Mouse (Mus musculus) lung, embryonic 15.5 days (tissue): ENCODE measurements around the gene Brpf3. TPM values are rescaled to one million over a fixed set of nuclear protein-coding genes. Genes with fewer than 3 reads are reported as not detected.
"Not testable (repeated sequence)": the region's sequence is repeated elsewhere in the genome, so short reads cannot be mapped to it uniquely, and the experiment has no call there.

Source experiments
- ATAC-seq: fragments of 200-750 bp; cut with Nextera tagmentation; 2 replicates; pipeline ENCODE4 v1.8.0; 2017; ENCODE audit warnings: moderate number of reproducible peaks, borderline replicate concordance; ENCODE audit not compliant: low FRiP score, low TSS enrichment; ENCODE audit errors: extremely low read depth
- H3K27ac ChIP-seq: fragments of 300-500 bp; sonication (generic); 2 replicates; pipeline ENCODE4 v1.5.1; 2015; ENCODE audit warnings: moderate library complexity, mild to moderate bottlenecking, inconsistent platforms
- H3K27me3 ChIP-seq: fragments of 300-500 bp; sonication (generic); 2 replicates; pipeline ENCODE4 v1.6.1; 2015; ENCODE audit warnings: inconsistent platforms
- H3K36me3 ChIP-seq: fragments of 300-500 bp; sonication (generic); 2 replicates; pipeline ENCODE4 v1.6.1; 2015; ENCODE audit warnings: inconsistent platforms
- H3K4me1 ChIP-seq: fragments of 300-500 bp; sonication (generic); 2 replicates; pipeline ENCODE4 v1.6.1; 2015; ENCODE audit warnings: inconsistent platforms
- H3K4me2 ChIP-seq: fragments of 300-500 bp; sonication (generic); 2 replicates; pipeline ENCODE4 v1.6.1; 2015; ENCODE audit warnings: inconsistent platforms, mild to moderate bottlenecking, moderate library complexity
- H3K4me3 ChIP-seq: fragments of 300-500 bp; sonication (generic); 2 replicates; pipeline ENCODE4 v1.5.1; 2015; ENCODE audit warnings: mild to moderate bottlenecking, inconsistent platforms
- H3K9ac ChIP-seq: fragments of 300-500 bp; sonication (generic); 2 replicates; pipeline ENCODE4 v1.6.1; 2015; ENCODE audit warnings: inconsistent platforms
- H3K9me3 ChIP-seq: fragments of 300-500 bp; sonication (generic); 2 replicates; pipeline ENCODE4 v1.6.1; 2016; ENCODE audit warnings: inconsistent platforms
- WGBS: fragments of 180-500 bp; shearing (Covaris S2); methylation state at CpG from one replicate; pipeline ENCODE4 v1.1.7; 2015; 5-methylcytosine and 5-hydroxymethylcytosine counted together
- polyA plus RNA-seq: library from polyadenylated mRNA; unstranded; fragments of >200 nt; fragmentation: Nextera tagmentation; extraction: Ambion mirVana; gene quantifications from 2 replicates; pipeline ENCODE4 v1.2.1, GENCODE M21; 2015

The Brpf3 gene
- polyA plus RNA-seq, 1 experiment from 2014 or later, result 12.9 TPM

DNA sequence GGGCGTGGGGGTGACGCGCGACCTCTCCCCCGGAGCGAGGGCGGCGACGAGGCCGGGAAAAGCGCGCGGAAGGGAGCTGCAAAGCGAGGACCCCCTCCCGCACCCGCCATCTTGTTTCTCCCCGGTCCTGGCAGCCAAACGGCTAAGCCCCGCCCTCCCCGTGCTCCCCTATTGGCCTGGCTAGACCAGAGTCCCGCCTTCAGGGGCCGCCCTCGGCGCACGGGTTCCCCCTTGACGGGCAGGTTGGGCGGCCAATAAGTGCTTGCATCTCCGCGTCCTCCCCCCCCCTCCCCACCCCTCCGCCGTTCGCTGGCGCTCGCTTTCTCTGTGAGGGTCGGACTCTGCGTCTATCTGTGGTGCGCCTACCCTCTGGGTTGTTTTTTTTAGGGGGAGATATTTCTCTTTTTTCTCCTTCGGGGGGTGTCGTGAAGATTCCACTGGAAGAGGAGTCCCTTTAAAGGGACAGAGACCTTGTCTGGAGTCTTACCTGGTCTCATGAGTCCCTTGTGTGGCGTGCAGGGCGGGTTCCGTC is 650 bp downstream of the Brpf3 start:
- no peaks in the 10 kb centered on the region for H3K27me3 ChIP-seq
- peak overlapping the region; percentile 89 for H3K4me3 ChIP-seq
- H3K27ac ChIP-seq, result peak overlapping the region; percentile 98
- peaks cover 29% of the 10 kb centered on the region for H3K4me1 ChIP-seq
- WGBS, result under 1% methylated on average over 29 of the region's 42 CpGs
- peak; percentile 98 for ATAC-seq
- peak overlapping the region; percentile 96 for H3K4me2 ChIP-seq
- H3K9me3 ChIP-seq, result no peaks in the 10 kb centered on the region
- peak overlapping the region; percentile 99 for H3K9ac ChIP-seq
- peaks cover 9% of the 10 kb centered on the region for H3K36me3 ChIP-seq

DNA sequence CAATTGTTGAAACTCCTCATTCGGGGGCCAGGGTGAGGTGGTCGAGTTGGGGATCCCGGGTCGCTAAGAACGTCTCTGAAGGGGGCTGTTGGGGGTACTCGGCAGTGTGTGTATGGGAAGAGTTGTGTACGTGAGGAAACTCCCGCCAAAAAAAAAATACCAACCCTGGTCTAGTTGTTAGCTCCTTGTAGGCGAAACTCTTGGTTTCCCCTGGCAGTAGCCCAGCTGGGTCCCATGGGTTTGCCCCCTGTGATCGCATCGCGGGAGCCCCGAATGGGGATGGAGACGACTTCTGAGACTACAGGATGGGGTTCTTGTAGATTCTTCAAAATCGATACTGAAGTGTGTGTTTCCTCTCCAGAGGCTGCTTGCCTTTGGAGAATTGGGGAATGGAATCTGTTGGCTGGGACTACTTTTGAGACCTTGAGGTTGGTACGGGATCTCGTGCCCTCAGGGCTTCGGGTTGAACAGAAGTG is 1.2 kb downstream of the Brpf3 start:
- Histone ChIP-seq H3K27me3 (no peaks in the 10 kb centered on the region), H3K9me3 (no peaks in the 10 kb centered on the region), H3K36me3 (peaks cover 14% of the 10 kb centered on the region), H3K4me1 (peaks cover 29% of the 10 kb centered on the region), H3K9ac (peak overlapping the region; percentile 61), H3K27ac (peak overlapping the region; percentile 2; the same call in 1 of the 2 replicates), H3K4me3 (peak overlapping the region; percentile 89), H3K4me2 (peak overlapping the region; percentile 82)
- ATAC-seq, result no peak
- WGBS, result 1% methylated on average over 18 of the region's 18 CpGs

DNA sequence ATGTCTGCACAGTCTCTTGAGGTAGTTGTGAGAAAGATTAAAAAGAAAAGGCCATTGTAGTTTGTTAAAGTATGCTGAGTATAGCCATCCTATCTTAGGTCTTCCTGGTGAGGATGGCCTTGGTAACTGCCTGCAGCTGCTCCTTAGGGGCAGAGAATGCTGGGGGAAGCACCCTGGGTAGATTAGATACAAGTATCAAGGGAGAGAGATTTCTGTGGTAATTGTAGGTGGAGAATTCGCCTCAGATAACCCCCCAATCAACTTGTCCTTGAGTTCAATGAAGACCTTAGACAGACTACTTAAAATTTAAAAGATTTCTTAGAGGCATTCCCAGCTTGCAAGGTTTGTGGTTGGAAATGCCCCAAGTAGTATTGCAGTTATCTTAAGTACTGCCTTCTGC is 2.4 kb downstream of the Brpf3 start:
- Histone ChIP-seq H3K4me1 (peaks cover 29% of the 10 kb centered on the region), H3K9ac (no peak overlapping the region), H3K27ac (no peak overlapping the region), H3K9me3 (no peaks in the 10 kb centered on the region), H3K27me3 (no peaks in the 10 kb centered on the region), H3K4me3 (no peak overlapping the region), H3K4me2 (no peak overlapping the region), H3K36me3 (peaks cover 24% of the 10 kb centered on the region)
- 76% methylated on average over 1 of the region's 1 CpGs for WGBS
- no peak for ATAC-seq

DNA sequence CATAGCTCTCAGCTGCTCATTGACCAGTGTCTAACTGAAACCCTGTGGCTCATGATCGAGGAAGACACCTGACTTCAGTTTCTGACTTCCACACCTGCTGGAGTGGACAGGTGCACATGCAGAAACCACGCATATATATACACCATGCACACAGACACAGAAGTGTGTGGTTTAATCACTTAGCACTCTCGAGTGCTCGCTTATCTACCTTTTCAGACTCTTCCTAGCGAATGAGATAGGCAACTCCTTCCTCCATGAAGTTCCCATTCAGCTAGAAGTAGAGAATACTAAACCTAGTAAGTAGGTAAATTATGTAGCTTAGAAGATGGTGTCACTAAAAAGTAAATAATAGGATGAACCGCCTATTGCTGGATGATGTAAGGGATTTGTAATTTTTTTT is 4.1 kb downstream of the Brpf3 start:
- WGBS, result 82% methylated on average over 6 of the region's 6 CpGs
- H3K27ac ChIP-seq, result no peak overlapping the region
- peaks cover 18% of the 10 kb centered on the region for H3K4me1 ChIP-seq
- no peak overlapping the region for H3K4me3 ChIP-seq
- no peaks in the 10 kb centered on the region for H3K27me3 ChIP-seq
- H3K4me2 ChIP-seq, result no peak overlapping the region
- no peak for ATAC-seq
- no peaks in the 10 kb centered on the region for H3K9me3 ChIP-seq
- H3K36me3 ChIP-seq, result peaks cover 40% of the 10 kb centered on the region
- H3K9ac ChIP-seq, result no peak overlapping the region

DNA sequence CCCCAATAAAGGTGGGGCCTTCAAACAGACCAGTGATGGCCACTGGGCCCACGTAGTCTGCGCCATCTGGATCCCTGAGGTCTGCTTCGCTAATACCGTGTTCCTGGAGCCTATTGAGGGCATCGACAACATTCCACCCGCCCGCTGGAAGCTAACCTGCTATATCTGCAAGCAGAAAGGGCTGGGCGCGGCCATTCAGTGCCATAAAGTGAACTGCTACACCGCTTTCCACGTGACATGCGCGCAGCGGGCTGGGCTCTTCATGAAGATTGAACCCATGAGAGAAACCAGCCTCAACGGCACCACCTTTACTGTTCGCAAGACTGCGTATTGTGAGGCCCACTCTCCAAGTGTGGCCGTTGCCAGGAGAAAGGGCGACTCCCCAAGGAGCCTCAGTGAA is 5.9 kb downstream of the Brpf3 start:
- no peaks in the 10 kb centered on the region for H3K9me3 ChIP-seq

DNA sequence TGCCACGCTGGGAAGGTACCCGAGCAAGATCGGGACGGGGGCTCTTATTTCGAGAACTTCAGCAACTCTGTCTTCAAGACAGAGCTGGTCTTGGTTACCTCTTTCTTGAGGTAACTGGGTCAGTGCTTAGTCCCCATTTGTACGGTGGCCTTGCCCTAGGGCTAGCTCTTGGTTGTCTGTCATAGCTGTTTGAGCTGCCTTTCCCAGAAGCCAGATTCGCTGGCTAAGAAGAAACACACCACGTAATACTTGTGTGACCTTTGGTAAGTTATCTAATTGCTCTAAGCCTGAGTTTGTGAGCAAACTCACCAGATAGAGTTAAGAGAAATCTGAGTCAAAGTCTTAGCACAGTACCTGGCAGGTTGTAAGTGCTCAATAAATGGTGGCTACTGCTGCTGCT is 7.8 kb downstream of the Brpf3 start:
- Histone ChIP-seq H3K4me2 (no peak overlapping the region), H3K9me3 (no peaks in the 10 kb centered on the region), H3K9ac (no peak overlapping the region), H3K36me3 (peaks cover 72% of the 10 kb centered on the region), H3K4me3 (no peak overlapping the region), H3K27me3 (no peaks in the 10 kb centered on the region), H3K4me1 (no peaks in the 10 kb centered on the region), H3K27ac (no peak overlapping the region)
- ATAC-seq, result no peak
- WGBS, result 94% methylated on average over 8 of the region's 8 CpGs

More for the DNA sequence above, 5.9 kb downstream of the Brpf3 start:
- H3K27ac ChIP-seq, result no peak overlapping the region
- H3K4me3 ChIP-seq, result no peak overlapping the region
- no peak overlapping the region for H3K9ac ChIP-seq
- no peak for ATAC-seq
- H3K4me2 ChIP-seq, result no peak overlapping the region
- 97% methylated on average over 19 of the region's 19 CpGs for WGBS
- no peaks in the 10 kb centered on the region for H3K27me3 ChIP-seq
- H3K4me1 ChIP-seq, result peaks cover 15% of the 10 kb centered on the region
- peaks cover 54% of the 10 kb centered on the region for H3K36me3 ChIP-seq

DNA sequence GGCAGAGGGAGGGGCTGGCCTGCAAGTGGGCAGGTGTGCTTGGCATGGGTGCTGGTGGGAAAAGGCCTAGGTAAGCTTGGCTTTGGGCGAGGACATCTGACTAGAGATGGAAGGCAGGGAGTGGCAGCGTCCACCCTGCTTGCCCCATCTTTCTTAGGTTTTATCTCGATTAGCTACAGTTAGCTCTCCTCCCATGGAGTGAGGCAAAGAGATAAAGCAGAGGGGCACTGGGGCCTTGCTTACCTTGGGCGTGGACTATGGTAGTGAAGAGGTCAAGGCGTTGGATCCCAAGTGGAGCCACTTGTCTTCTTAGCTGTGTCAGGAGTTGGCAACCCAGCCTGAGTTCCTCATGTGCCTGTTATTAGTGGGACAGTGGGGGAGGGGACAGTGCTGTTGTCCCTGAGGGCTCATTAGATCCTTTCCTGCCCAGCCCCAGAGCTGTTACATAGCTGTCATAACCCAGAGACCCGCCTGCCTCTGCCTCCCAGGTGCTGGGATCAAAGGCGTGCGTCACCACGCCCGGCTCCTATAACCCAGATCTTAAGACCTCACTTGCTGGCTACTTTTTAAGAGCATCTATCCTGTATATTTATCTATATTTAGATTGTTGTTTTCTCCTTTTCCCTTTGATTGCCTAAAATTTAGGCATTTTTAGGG is 8.4 kb downstream of the Brpf3 start:
- Histone ChIP-seq H3K4me2 (no peak overlapping the region), H3K9ac (no peak overlapping the region), H3K9me3 (no peaks in the 10 kb centered on the region), H3K4me1 (no peaks in the 10 kb centered on the region), H3K36me3 (peaks cover 78% of the 10 kb centered on the region), H3K27me3 (no peaks in the 10 kb centered on the region), H3K4me3 (no peak overlapping the region), H3K27ac (no peak overlapping the region)
- no peak for ATAC-seq
- 88% methylated on average over 10 of the region's 10 CpGs for WGBS

DNA sequence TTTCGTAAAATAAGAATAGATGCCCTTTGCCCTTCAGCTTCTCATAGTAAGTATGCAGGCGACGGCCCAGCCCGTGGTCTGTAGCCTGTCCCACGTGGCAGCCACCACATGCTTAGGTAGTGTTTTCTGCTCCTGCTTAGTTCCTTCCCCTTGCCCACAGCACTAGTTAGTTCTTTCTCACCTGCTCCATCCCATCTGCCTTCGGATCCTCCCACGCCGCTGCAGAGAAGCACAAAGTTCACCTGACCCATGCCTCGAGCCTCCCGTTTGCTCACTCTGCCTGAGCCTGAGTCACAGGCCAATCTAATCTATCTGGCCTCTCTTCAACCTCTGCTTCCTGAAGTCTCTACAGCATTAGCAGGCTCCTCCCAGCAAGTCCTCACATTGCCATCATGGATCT is 11.5 kb downstream of the Brpf3 start:
- no peak for ATAC-seq
- Histone ChIP-seq H3K9ac (no peak overlapping the region), H3K4me2 (no peak overlapping the region), H3K36me3 (peaks cover 89% of the 10 kb centered on the region), H3K4me3 (no peak overlapping the region), H3K27me3 (no peaks in the 10 kb centered on the region), H3K9me3 (no peaks in the 10 kb centered on the region), H3K27ac (no peak overlapping the region), H3K4me1 (no peaks in the 10 kb centered on the region)
- 89% methylated on average over 10 of the region's 10 CpGs for WGBS

DNA sequence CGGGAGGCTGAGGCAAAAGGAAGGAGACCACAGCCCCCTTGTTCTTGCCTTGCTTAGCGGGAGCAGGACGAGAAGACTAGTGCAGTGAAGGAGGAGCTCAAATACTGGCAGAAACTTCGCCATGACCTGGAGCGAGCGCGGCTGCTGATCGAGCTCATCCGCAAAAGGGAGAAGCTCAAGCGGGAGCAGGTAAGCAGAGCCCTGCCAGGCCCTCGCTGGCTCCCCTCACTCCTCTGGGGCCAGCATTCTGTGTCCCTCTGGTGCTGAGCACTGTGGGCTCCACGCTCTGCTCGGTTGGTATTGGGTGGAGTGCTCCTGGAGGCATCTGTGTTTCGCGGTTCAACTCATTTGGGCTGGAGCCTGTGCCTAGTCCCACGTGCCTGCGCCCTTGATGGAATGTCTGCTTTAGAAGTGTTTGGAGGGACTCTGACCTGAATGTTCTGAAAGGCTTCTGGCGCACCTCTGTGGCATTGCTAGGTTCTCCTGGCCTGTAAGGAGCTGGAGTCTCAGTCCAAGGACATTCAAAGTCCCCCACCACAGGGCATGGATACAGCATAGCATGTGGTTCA is 13.7 kb downstream of the Brpf3 start:
- no peak for ATAC-seq
- H3K4me1 ChIP-seq, result no peaks in the 10 kb centered on the region
- no peak overlapping the region for H3K27ac ChIP-seq
- no peak overlapping the region for H3K9ac ChIP-seq
- no peaks in the 10 kb centered on the region for H3K9me3 ChIP-seq
- no peak overlapping the region for H3K4me2 ChIP-seq
- peaks cover 91% of the 10 kb centered on the region for H3K36me3 ChIP-seq
- no peak overlapping the region for H3K4me3 ChIP-seq
- H3K27me3 ChIP-seq, result no peaks in the 10 kb centered on the region
- 90% methylated on average over 18 of the region's 18 CpGs for whole genome bisulfite sequencing

DNA sequence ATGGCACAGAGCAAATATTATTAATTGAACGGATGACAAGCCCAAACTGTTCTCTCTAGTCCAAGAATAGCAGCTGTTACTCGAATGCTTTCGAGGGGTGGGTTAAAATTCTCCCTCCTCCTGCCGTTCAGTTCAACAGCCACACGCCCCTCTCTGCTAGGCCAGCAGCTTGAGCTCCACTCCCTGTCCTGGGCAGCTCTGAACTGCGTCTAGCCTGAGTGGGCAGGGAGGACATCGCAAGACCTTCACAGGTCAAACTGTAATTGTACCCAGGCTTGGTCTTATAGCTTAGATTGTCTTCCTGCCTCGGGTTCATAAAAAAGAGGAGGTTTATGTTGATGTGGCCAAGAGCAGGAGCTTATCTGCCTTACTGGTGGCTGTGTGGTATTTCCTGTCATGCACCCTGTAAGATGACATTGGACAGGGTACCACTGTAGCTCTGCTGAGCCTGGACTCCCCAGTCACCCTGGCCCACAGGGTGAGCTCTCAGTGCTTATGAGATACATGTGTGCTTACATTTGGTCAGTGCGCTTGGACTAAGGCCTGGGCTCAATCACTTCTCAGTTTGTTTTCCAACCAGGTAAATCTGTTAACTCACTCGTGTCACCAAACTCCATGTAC is 14.6 kb downstream of the Brpf3 start:
- Histone ChIP-seq H3K27ac (no peak overlapping the region), H3K4me2 (no peak overlapping the region), H3K4me1 (no peaks in the 10 kb centered on the region), H3K9ac (no peak overlapping the region), H3K4me3 (no peak overlapping the region), H3K9me3 (no peaks in the 10 kb centered on the region), H3K36me3 (peaks cover 90% of the 10 kb centered on the region), H3K27me3 (no peaks in the 10 kb centered on the region)
- WGBS, result 70% methylated on average over 10 of the region's 10 CpGs
- ATAC-seq, result no peak

DNA sequence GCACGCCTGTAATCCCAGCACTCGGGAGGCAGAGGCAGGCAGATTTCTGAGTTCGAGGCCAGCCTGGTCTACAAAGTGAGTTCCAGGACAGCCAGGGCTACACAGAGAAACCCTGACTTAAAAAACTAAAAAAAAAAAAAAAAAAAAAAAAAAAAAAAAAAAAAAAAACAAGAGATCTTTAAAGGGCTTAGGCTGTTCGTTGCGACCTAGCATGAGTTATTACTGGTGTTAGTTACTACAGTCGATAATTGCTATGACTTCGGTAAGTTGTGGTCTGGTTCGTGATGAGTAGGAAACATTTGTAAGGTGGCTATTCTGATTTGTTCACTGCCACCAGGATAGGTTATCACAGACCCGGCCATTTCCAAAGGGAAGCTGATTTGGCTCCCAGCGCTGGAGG is 15.4 kb downstream of the Brpf3 start:
- ATAC-seq, H3K9ac ChIP-seq, H3K4me2 ChIP-seq, H3K9me3 ChIP-seq, H3K4me3 ChIP-seq, H3K27ac ChIP-seq, H3K27me3 ChIP-seq, H3K4me1 ChIP-seq: not testable (repeated sequence)
- 90% methylated on average over 10 of the region's 10 CpGs for WGBS
- peaks cover 93% of the 10 kb centered on the region for H3K36me3 ChIP-seq
